Mouse (Mus musculus): Measurements from ENCODE around the gene Ttll3. TPM values are rescaled to one million over a fixed set of nuclear protein-coding genes. Genes with fewer than 3 reads are reported as not detected.

The Ttll3 gene
- polyA plus RNA-seq (2015; fragmentation: Nextera tagmentation; extraction: Ambion mirVana), result 1.4 and 2.0 TPM in 2 replicates

DNA sequence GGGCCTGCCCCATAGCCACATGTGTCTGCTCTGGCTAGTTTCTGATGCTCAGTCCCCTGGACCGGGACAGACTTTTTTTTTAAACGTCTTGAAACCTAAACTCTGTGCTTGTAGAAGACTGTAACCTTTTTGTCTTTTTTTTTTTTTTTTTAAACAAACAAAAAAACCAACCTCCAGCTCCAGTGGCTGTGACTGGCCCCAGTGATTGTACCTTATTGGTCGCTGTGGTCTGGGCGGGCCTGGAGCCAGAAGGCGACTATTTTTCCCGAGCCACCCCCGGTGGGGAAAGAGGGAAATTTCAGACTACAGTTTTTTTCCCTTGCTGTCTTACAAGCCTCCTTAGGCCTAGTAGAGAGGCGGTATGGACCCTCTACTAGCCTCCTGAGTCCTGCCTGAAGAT lies at the start of gene Ttll3:
Gene Ttll3, plus strand, starts transcription at position 301 of the 400 bp plus-strand sequence.
- no peak within 1 kb of the TSS for H3K4me2 ChIP-seq
- no peaks in the 10 kb centered on the region for H3K9me3 ChIP-seq (replicated peaks)
- ATAC-seq (replicated peaks; ENCODE audit: insufficient number of reproducible peaks, insufficient read depth, low FRiP score, low read depth), result no peak
- WGBS, result 73% methylated on average over 8 of the region's 8 CpGs
- H3K4me1 ChIP-seq (replicated peaks), result peaks cover 15% of the 10 kb centered on the region
- H3K27me3 ChIP-seq, result no peaks in the 10 kb centered on the region
- H3K9ac ChIP-seq, result no peak within 1 kb of the TSS
- no peak within 1 kb of the TSS for H3K4me3 ChIP-seq
- no peak within 1 kb of the TSS for H3K27ac ChIP-seq
- H3K36me3 ChIP-seq, result peaks cover 65% of the 10 kb centered on the region

- H3K27me3 ChIP-seq, result no peaks in the 10 kb centered on the region
- H3K9me3 ChIP-seq (replicated peaks), result no peaks in the 10 kb centered on the region
- H3K4me1 ChIP-seq (replicated peaks), result peaks cover 40% of the 10 kb centered on the region
- 0 out of 2 replicates have a peak overlapping the region, but pooled peaks have one; percentile 11 for H3K27ac ChIP-seq
- peak overlapping the region; percentile 21; the same call in 1 of the 2 replicates for H3K4me2 ChIP-seq
- no peak overlapping the region for H3K4me3 ChIP-seq
- no peak for ATAC-seq (replicated peaks; ENCODE audit: insufficient number of reproducible peaks, insufficient read depth, low FRiP score, low read depth)
- H3K9ac ChIP-seq, result peak overlapping the region; percentile 7; the same call in 1 of the 2 replicates
- peaks cover 27% of the 10 kb centered on the region; the same call in 1 of the 2 replicates for H3K36me3 ChIP-seq
- 71% methylated on average over 6 of the region's 6 CpGs for WGBS
Observed at GRCm38 (mm10) chr6:113341574-113341973, 47.5 kb upstream of the Ttll3 start.

DNA sequence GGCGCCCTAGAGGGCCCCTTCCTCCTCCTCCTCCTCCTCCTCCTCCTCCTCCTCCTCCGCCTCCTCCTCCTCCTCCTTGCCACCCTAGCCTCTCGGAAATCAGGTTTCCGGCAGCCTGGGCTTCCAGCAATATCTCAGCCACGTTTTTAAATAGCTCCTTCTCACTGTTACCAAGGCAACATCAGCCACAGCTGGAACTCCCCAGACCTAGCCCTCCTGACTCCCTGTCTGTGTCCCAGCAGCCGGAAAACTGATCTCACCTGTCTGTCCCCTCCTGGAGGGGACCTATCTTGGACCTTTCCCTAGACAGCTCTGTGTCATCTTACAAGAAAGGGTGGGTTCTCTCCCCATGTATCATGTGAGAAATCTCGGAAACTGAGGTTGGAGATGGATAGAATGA lies 46.8 kb upstream of the Ttll3 start:
- no peak for ATAC-seq (replicated peaks; ENCODE audit: insufficient number of reproducible peaks, insufficient read depth, low FRiP score, low read depth)
- H3K9me3 ChIP-seq (replicated peaks), result no peaks in the 10 kb centered on the region
- 20% methylated on average over 6 of the region's 7 CpGs for WGBS
- H3K27me3 ChIP-seq, result no peaks in the 10 kb centered on the region
- peaks cover 35% of the 10 kb centered on the region for H3K4me1 ChIP-seq (replicated peaks)
- H3K4me2 ChIP-seq, result peak overlapping the region; percentile 80
- H3K36me3 ChIP-seq, result peaks cover 27% of the 10 kb centered on the region; the same call in 1 of the 2 replicates
- peak overlapping the region; percentile 73 for H3K4me3 ChIP-seq
- no peak overlapping the region; the same call in 1 of the 2 replicates for H3K9ac ChIP-seq
- peak overlapping the region; percentile 82 for H3K27ac ChIP-seq

DNA sequence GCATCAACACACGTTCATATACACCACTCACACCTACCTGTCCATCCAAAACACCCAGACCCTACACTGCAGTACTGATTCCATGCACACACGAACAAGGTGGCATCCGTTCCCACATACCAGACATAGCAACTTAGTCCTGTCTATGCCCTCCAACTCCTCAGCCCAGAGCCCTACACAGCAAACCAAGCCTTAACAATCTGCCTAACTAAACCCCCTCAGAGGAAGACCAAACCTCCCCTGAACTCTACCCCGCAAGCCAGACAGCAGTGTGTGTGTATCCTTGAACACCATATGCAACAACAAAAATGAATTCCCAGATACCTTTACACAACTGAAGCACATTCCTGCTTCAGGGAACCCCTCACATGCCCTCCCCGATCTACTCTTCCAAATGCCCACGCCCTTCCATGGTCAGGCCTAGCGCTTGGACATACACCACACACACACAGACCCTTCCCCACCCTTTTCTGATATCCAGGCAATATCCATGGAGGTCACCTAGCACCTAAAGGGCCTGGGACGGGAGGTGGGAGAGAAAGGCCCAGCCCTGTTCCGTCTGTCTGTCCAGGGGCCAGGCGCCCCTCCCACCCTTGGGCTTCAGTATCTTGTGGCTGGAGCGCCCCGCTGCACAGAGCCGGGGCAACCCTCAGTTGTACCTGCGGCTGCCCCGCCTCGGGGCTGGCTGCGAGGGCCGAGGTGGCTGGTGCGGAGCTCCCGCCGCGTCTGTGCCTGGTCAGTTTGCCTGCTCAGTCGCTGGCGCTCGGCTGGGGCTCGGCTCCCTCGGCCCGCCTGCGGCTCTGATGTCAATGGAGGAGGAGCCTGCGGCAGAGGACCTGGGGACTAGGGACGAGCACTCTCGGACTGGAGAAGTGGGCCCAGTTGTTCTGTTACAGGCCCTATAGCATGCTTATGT lies 45.6 kb upstream of the Ttll3 start, which contains the start of gene Camk1:
Gene Camk1, minus strand, starts transcription at position 808 of the 916 bp plus-strand sequence.
- Histone ChIP-seq H3K4me1 (replicated peaks) (peaks cover 30% of the 10 kb centered on the region), H3K4me2 (peak within 1 kb of the TSS; percentile 80), H3K27me3 (no peaks in the 10 kb centered on the region), H3K9me3 (replicated peaks) (no peaks in the 10 kb centered on the region), H3K27ac (peak within 1 kb of the TSS; percentile 82), H3K9ac (peak within 1 kb of the TSS; percentile 82), H3K4me3 (peak within 1 kb of the TSS; percentile 73), H3K36me3 (peaks cover 18% of the 10 kb centered on the region; the same call in 1 of the 2 replicates)
- WGBS, result 9% methylated on average over 32 of the region's 32 CpGs
- peak; percentile 86 for ATAC-seq (replicated peaks; ENCODE audit: insufficient number of reproducible peaks, insufficient read depth, low FRiP score, low read depth)

DNA sequence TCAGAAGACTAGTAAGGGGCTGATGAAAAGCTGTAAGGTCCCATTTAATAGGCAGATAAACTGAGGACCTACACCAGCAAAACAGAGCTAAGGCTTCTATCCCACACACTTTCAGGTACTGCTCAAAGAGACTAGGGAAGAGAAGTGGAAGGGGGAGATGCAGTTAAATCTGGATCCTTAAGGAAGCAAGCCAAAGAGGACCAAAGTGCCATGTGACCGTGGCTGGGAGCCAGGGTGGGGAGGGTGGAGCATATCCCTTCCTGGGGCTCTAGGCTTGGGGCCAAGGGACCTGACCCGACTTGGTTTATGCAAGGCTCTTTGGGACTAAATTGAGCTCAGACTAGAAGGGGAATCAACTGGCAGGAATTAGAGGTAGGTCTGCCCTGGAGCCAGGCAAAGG lies 44.7 kb upstream of the Ttll3 start:
- WGBS, result 20% methylated on average over 2 of the region's 2 CpGs
- Histone ChIP-seq H3K27me3 (no peaks in the 10 kb centered on the region), H3K36me3 (peaks cover 9% of the 10 kb centered on the region; the same call in 1 of the 2 replicates), H3K9ac (no peak overlapping the region), H3K4me2 (peak overlapping the region; percentile 80), H3K4me1 (replicated peaks) (peaks cover 30% of the 10 kb centered on the region), H3K9me3 (replicated peaks) (no peaks in the 10 kb centered on the region), H3K27ac (peak overlapping the region; percentile 82), H3K4me3 (peak overlapping the region; percentile 73)
- ATAC-seq (replicated peaks; ENCODE audit: insufficient number of reproducible peaks, insufficient read depth, low FRiP score, low read depth), result peak; percentile 31; the same call in 1 of the 2 replicates

DNA sequence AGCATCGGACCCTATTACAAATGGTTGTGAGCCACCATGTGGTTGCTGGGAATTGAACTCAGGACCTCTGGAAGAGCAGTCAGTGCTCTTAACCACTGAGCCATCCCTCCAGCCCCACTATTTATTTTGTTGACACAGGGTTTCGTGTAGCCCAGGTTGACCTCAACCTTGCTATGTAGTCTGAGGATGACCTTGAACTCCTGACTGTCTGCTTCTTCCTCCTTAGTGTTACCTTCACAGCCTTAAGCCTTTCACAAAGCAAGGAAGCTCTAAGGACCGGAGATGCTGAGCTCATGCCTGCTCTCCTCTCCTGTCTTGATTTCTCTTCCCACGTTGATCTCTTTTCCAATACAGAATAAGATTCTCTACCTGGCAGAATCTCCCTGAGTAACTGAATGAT lies 42.2 kb upstream of the Ttll3 start:
- ATAC-seq (replicated peaks; ENCODE audit: insufficient number of reproducible peaks, insufficient read depth, low FRiP score, low read depth), result no peak
- 75% methylated on average over 4 of the region's 4 CpGs for WGBS

GRCm38 (mm10) chr6:113350538-113350937 lies 38.5 kb upstream of the Ttll3 start:
- Histone ChIP-seq H3K9me3 (replicated peaks) (no peaks in the 10 kb centered on the region), H3K27ac (no peak overlapping the region), H3K4me2 (no peak overlapping the region), H3K4me3 (no peak overlapping the region), H3K9ac (no peak overlapping the region), H3K27me3 (no peaks in the 10 kb centered on the region), H3K4me1 (replicated peaks) (no peaks in the 10 kb centered on the region), H3K36me3 (no peaks in the 10 kb centered on the region)
- no peak for ATAC-seq (replicated peaks; ENCODE audit: insufficient number of reproducible peaks, insufficient read depth, low FRiP score, low read depth)

More for the DNA sequence above, 42.2 kb upstream of the Ttll3 start:
- H3K4me1 ChIP-seq (replicated peaks), result peaks cover 25% of the 10 kb centered on the region
- H3K27ac ChIP-seq, result no peak overlapping the region
- no peak overlapping the region for H3K4me2 ChIP-seq
- H3K9me3 ChIP-seq (replicated peaks), result no peaks in the 10 kb centered on the region
- H3K36me3 ChIP-seq, result no peaks in the 10 kb centered on the region
- no peak overlapping the region for H3K9ac ChIP-seq
- no peaks in the 10 kb centered on the region for H3K27me3 ChIP-seq
- no peak overlapping the region for H3K4me3 ChIP-seq

GRCm38 (mm10) chr6:113351161-113351560 lies 37.9 kb upstream of the Ttll3 start:
- H3K4me2 ChIP-seq, result no peak overlapping the region
- no peak overlapping the region for H3K4me3 ChIP-seq
- no peaks in the 10 kb centered on the region for H3K27me3 ChIP-seq
- H3K4me1 ChIP-seq (replicated peaks), result no peaks in the 10 kb centered on the region
- H3K27ac ChIP-seq, result no peak overlapping the region
- 53% methylated on average over 1 of the region's 1 CpGs for WGBS
- H3K9me3 ChIP-seq (replicated peaks), result no peaks in the 10 kb centered on the region
- no peak overlapping the region for H3K9ac ChIP-seq
- H3K36me3 ChIP-seq, result no peaks in the 10 kb centered on the region
- no peak for ATAC-seq (replicated peaks; ENCODE audit: insufficient number of reproducible peaks, insufficient read depth, low FRiP score, low read depth)

DNA sequence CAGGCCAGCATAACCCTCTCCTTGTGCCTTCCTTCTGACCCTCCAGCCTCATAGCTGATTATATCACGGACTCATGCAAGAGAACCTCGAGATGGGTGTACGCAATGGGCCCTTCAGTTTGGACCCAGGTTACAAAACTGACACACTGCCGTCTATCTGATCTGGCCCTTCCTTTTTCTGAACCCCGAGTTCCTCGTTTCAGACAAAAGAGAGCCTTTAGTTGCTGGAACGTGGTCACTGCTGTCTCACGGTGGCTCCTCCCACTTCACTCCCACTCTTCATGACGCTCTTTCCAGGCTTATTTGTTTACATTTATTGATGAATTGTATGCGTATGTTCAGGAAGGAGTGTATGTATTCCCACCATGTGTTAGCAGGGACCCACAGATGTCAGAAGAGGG lies 37.4 kb upstream of the Ttll3 start:
- Histone ChIP-seq H3K36me3 (no peaks in the 10 kb centered on the region), H3K4me3 (no peak overlapping the region), H3K27ac (no peak overlapping the region), H3K4me1 (replicated peaks) (no peaks in the 10 kb centered on the region), H3K9me3 (replicated peaks) (no peaks in the 10 kb centered on the region), H3K4me2 (no peak overlapping the region), H3K9ac (no peak overlapping the region), H3K27me3 (no peaks in the 10 kb centered on the region)
- ATAC-seq (replicated peaks; ENCODE audit: insufficient number of reproducible peaks, insufficient read depth, low FRiP score, low read depth), result no peak
- 62% methylated on average over 10 of the region's 10 CpGs for WGBS

- no peaks in the 10 kb centered on the region for H3K27me3 ChIP-seq
- H3K4me1 ChIP-seq (replicated peaks), result no peaks in the 10 kb centered on the region
- 75% methylated on average over 3 of the region's 3 CpGs for WGBS
- H3K9me3 ChIP-seq (replicated peaks), result no peaks in the 10 kb centered on the region
- no peak overlapping the region for H3K4me3 ChIP-seq
- no peak for ATAC-seq (replicated peaks; ENCODE audit: insufficient number of reproducible peaks, insufficient read depth, low FRiP score, low read depth)
- H3K4me2 ChIP-seq, result no peak overlapping the region
- no peaks in the 10 kb centered on the region for H3K36me3 ChIP-seq
- no peak overlapping the region for H3K9ac ChIP-seq
- no peak overlapping the region for H3K27ac ChIP-seq
Observed at GRCm38 (mm10) chr6:113352820-113353219, 36.2 kb upstream of the Ttll3 start.

DNA sequence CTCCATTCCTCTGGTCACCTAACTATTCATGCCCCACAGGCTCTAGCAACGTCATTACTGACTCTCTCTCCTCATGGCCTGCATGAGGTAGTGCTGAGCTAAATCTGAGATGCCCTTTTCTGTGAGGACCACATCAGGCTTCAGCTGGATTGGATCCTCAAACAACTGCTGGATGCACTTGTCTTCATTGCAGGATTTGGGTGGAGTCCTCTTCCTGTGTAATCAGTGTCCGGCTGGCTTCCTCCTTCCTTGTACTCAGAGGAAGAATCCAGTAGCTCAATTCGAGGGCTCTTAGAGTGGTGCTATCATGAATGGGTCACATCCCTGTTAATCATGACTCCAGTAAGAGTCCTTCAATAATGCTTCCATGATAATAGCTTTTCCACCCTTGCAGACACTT lies 35.4 kb upstream of the Ttll3 start:
- Histone ChIP-seq H3K9ac (no peak overlapping the region), H3K4me3 (no peak overlapping the region), H3K4me1 (replicated peaks) (no peaks in the 10 kb centered on the region), H3K9me3 (replicated peaks) (no peaks in the 10 kb centered on the region), H3K27ac (no peak overlapping the region), H3K36me3 (no peaks in the 10 kb centered on the region), H3K27me3 (no peaks in the 10 kb centered on the region), H3K4me2 (no peak overlapping the region)
- no peak for ATAC-seq (replicated peaks; ENCODE audit: insufficient number of reproducible peaks, insufficient read depth, low FRiP score, low read depth)
- 63% methylated on average over 3 of the region's 3 CpGs for WGBS

Measured in heart, embryonic 15.5 days (tissue).